Mouse (Mus musculus): ENCODE measurements at regions not wholly inside any gene's neighbourhood (a gene's known extent, or its start where the extent isn't known, plus 50 kb on each side); places are given as distances from the start of the nearest gene placed in this dataset.
"Not testable (repeated sequence)": the region's sequence is repeated elsewhere in the genome, so short reads cannot be mapped to it uniquely, and the experiment has no call there.

- Histone ChIP-seq H3K36me3 (ENCODE audit: insufficient read depth, low read length) (no peaks in the 10 kb centered on the region), H3K4me1 (replicated peaks; ENCODE audit: low read depth, low read length) (no peaks in the 10 kb centered on the region), H3K27me3 (ENCODE audit: insufficient read depth, low read length) (no peaks in the 10 kb centered on the region), H3K4me3 (replicated peaks; ENCODE audit: low read length) (no peak overlapping the region), H3K9me3 (ENCODE audit: low read length) (no peaks in the 10 kb centered on the region)
- TF ChIP-seq CTCF (conservative IDR thresholded peaks at IDR 0.05; ENCODE audit: low read length) (peak; percentile 16), POU5F1 (IDR thresholded peaks at IDR 0.05; ENCODE audit: borderline replicate concordance, low read length) (no peak), NANOG (IDR thresholded peaks at IDR 0.05; ENCODE audit: borderline replicate concordance, low read length) (no peak)
Measured at GRCm38 (mm10) chr5:56207877-56208276, 1509.9 kb upstream of the Pcdh7 start.

GRCm38 (mm10) chr5:56215842-56216241 is 1501.9 kb upstream of the Pcdh7 start:
- H3K9me3 ChIP-seq (ENCODE audit: low read length): no peaks in the 10 kb centered on the region
- no peak overlapping the region for H3K4me3 ChIP-seq (replicated peaks; ENCODE audit: low read length)
- H3K36me3 ChIP-seq (ENCODE audit: insufficient read depth, low read length): no peaks in the 10 kb centered on the region
- no peaks in the 10 kb centered on the region for H3K4me1 ChIP-seq (replicated peaks; ENCODE audit: low read depth, low read length)
- H3K27me3 ChIP-seq (ENCODE audit: insufficient read depth, low read length): no peaks in the 10 kb centered on the region
- TF ChIP-seq POU5F1 (IDR thresholded peaks at IDR 0.05; ENCODE audit: borderline replicate concordance, low read length): no peak
- no peak for TF ChIP-seq NANOG (IDR thresholded peaks at IDR 0.05; ENCODE audit: borderline replicate concordance, low read length)
- no peak for TF ChIP-seq CTCF (conservative IDR thresholded peaks at IDR 0.05; ENCODE audit: low read length)

- H3K4me3 ChIP-seq (replicated peaks; ENCODE audit: low read length): no peak overlapping the region
- H3K27me3 ChIP-seq (ENCODE audit: insufficient read depth, low read length): no peaks in the 10 kb centered on the region
- no peaks in the 10 kb centered on the region for H3K9me3 ChIP-seq (ENCODE audit: low read length)
- H3K4me1 ChIP-seq (replicated peaks; ENCODE audit: low read depth, low read length): no peaks in the 10 kb centered on the region
- H3K36me3 ChIP-seq (ENCODE audit: insufficient read depth, low read length): no peaks in the 10 kb centered on the region
- TF ChIP-seq POU5F1 (IDR thresholded peaks at IDR 0.05; ENCODE audit: borderline replicate concordance, low read length) (no peak), NANOG (IDR thresholded peaks at IDR 0.05; ENCODE audit: borderline replicate concordance, low read length) (no peak), CTCF (conservative IDR thresholded peaks at IDR 0.05; ENCODE audit: low read length) (no peak)
Measured at GRCm38 (mm10) chr5:56266121-56266520, 1451.6 kb upstream of the Pcdh7 start.

DNA sequence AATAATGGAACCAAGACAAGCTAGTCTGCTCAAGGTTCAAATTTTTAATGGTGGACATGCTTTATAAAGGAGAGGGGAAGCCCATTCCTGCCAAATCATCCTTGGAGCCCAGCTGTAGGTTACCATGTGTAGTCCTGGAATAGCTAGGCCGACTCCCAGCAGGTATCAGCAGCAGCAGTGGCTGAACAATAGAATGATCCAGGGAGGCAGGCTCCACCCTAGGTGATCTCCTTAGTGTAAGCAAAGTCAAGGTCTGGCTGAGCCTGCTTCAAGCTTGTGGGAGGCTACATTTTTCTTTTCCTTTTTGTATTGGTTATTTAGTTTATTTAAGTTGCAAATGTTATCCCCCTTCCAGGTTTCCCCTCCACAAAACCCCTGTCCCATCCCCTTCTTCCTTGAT is 1426.1 kb upstream of the Pcdh7 start:
- H3K4me1 ChIP-seq (replicated peaks; ENCODE audit: low read depth, low read length): peaks cover 14% of the 10 kb centered on the region
- H3K9me3 ChIP-seq (ENCODE audit: low read length); H3K36me3 ChIP-seq (ENCODE audit: insufficient read depth, low read length); H3K27me3 ChIP-seq (ENCODE audit: insufficient read depth, low read length); H3K4me3 ChIP-seq (replicated peaks; ENCODE audit: low read length): not testable (repeated sequence)
